Mouse (Mus musculus) bone marrow, adult 2 months (tissue): ENCODE data around the gene Exoc7.

Experiments
- CTCF ChIP-seq: fragments of 200-500 bp; IDR thresholded peaks from 2 replicates; pipeline ENCODE4 v1.5.1; 2011; ENCODE audit warnings: low read length, control low read depth; ENCODE audit not compliant: control insufficient read depth, insufficient read depth
- POLR2A ChIP-seq: fragments of 200-500 bp; IDR thresholded peaks from 2 replicates; pipeline ENCODE4 v1.6.1; 2011; ENCODE audit warnings: low read depth, mild to moderate bottlenecking, control low read depth, low read length, borderline replicate concordance; ENCODE audit not compliant: control insufficient read depth

DNA sequence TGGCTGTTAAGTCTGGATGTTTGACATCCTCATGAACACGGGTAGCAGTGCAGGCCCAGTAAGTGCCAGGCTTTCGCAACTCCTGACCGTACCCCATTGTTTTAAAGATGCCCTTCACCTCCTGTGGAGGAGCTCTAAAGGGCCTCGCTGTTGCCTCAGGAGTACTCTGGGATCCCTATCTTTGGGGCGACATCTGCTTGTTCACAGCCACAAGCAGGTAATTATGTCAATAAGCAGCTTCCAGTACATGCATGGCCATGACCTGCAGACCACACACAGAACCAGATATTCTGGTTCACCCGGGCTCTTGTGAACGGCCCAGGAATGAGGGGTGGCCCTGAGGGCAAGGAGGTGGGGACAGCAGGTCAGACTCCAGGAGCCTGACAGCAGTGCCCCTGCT, 46.8 kb downstream of the Exoc7 start:
- TF ChIP-seq CTCF (no peak), POLR2A (no peak)
